In the genomic region with DNA sequence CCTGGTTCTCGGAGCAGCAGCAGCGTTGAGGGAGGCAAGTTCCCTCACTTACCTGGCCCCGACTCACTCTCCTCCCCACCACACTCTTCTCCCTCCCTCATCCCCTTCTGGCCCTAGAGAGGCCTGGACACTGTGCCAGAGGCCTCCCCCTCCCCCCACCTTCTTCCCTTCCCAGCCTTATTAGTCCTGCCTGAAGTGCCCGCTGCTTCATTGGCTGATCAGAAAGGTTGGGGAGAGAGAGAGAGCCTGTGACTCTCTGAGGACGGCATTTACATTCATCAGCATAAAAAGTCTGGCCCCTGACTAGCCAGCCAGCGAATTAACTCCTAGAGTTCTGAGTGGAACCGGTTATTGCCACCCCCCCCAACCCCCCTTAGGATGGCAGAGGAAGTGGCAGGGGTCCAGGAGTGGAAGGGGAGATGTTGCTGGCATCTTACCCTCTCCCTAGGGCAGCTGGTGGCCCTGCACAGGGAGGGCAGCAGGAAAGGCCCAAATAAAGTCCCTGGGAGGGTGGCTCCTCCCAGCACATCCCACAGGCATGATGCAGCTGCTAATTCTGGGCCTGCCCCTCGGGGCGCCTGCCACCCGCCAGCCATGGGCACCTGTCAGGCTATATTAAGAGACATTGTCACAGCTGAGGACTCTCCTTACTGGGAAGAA, we compare ENCODE assay signal across 10 mouse cellular contexts. TPM values are rescaled to one million over a fixed set of nuclear protein-coding genes. Genes with fewer than 3 reads are reported as not detected.
DNase-seq lines count a peak whose midpoint lies in the region; ATAC-seq and TF ChIP-seq lines count a peak whose summit lies in the region.
"Had no signal": no experiment of that assay in that cellular context is flagged by ENCODE, and none has a peak within 500 bp of the region (broad histone marks: within the 10 kb centered on the region; RNA-seq: fewer than 3 reads in every experiment).

No protein-coding gene starts in this region.

- no peak for TF ChIP-seq CTCF in C2C12 (IDR thresholded peaks at IDR 0.05; ENCODE audit: control insufficient read depth, insufficient read depth, insufficient read length)

- H3K36me3 ChIP-seq in C2C12 (ENCODE audit: control insufficient read depth, insufficient read depth) (no peaks in the 10 kb centered on the region), ES-E14 (ENCODE audit: control insufficient read depth, insufficient read depth, low read length, poor library complexity, severe bottlenecking) (peaks cover 14% of the 10 kb centered on the region; the same call in 1 of the 2 replicates)
- peaks cover 38% of the 10 kb centered on the region for H3K36me3 ChIP-seq in forebrain, embryonic 13.5 days (ENCODE audit: poor library complexity, severe bottlenecking)
- peaks cover 45% of the 10 kb centered on the region for H3K36me3 ChIP-seq in midbrain, embryonic 14.5 days (ENCODE audit: control insufficient read depth, insufficient read depth, low read length)

- no peak overlapping the region for H3K27ac ChIP-seq in ES-E14 (ENCODE audit: insufficient read depth, low read depth, low read length, poor library complexity, severe bottlenecking)
- peak overlapping the region; percentile 97 for H3K27ac ChIP-seq in forebrain, embryonic 13.5 days
- peak overlapping the region; percentile 81 for H3K27ac ChIP-seq in midbrain, embryonic 14.5 days (replicated peaks; ENCODE audit: low read depth, low read length)

- H3K79me3 ChIP-seq in C2C12 (ENCODE audit: low read depth) = no peaks in the 10 kb centered on the region

- in situ Hi-C loops in ES-E14 (cut with MboI; ENCODE audit: low sequenced_read_pairs in 2 of 2, unreplicated experiment in 2 of 2) = no loop called here

- peak overlapping the region; percentile 98 for H3K4me2 ChIP-seq in forebrain, embryonic 13.5 days
- H3K4me2 ChIP-seq in midbrain, embryonic 14.5 days (ENCODE audit: low read length) = peak overlapping the region; percentile 99

- no peaks in the 10 kb centered on the region for H3K79me2 ChIP-seq in C2C12 (ENCODE audit: control insufficient read depth, insufficient read depth)

- WGBS in forebrain, embryonic 13.5 days = 8% methylated on average over 10 of the region's 10 CpGs
- WGBS in midbrain, embryonic 14.5 days = 9% methylated on average over 10 of the region's 10 CpGs

- no peaks in the 10 kb centered on the region for H3K27me3 ChIP-seq in C2C12 (ENCODE audit: control insufficient read depth, insufficient read depth, insufficient read length)
- no peaks in the 10 kb centered on the region for H3K27me3 ChIP-seq in forebrain, embryonic 13.5 days
- H3K27me3 ChIP-seq in midbrain, embryonic 14.5 days (ENCODE audit: control insufficient read depth, insufficient read depth, low read length) = no peaks in the 10 kb centered on the region

- no peak for ATAC-seq in forebrain, embryonic 13.5 days
- ATAC-seq in midbrain, embryonic 14.5 days (ENCODE audit: low FRiP score, low TSS enrichment) = peak; percentile 21; the same call in 1 of the 2 replicates

- H3K4me1 ChIP-seq in ES-E14 (ENCODE audit: control insufficient read depth in 2 of 2, insufficient read depth in 2 of 2, low read length in 2 of 2, poor library complexity in 1 of 2) = peaks cover 6 to 19% of the 10 kb centered on the region in 2 experiments; a peak in 3 of 4 replicates
- H3K4me1 ChIP-seq in forebrain, embryonic 13.5 days = peaks cover 61% of the 10 kb centered on the region
- peaks cover 47% of the 10 kb centered on the region for H3K4me1 ChIP-seq in midbrain, embryonic 14.5 days (ENCODE audit: control insufficient read depth, insufficient read depth, low read length)

- intact Hi-C loops in heart, postnatal 10 days (cut with DNase I) = no loop called here

- H3K4me3 ChIP-seq in C2C12 (ENCODE audit: insufficient read depth, poor library complexity, severe bottlenecking) (no peak overlapping the region), ES-E14 (ENCODE audit: insufficient read depth in 1 of 2, low read depth in 1 of 2, low read length in 2 of 2, poor library complexity in 1 of 2, severe bottlenecking in 1 of 2) (0 out of 4 replicates have a peak overlapping the region, but pooled peaks of 1 of the 2 experiments have one; percentile 16)
- peak overlapping the region; percentile 69 for H3K4me3 ChIP-seq in forebrain, embryonic 13.5 days
- H3K4me3 ChIP-seq in midbrain, embryonic 14.5 days (replicated peaks; ENCODE audit: low read depth, low read length) = peak overlapping the region; percentile 83

- no peaks in the 10 kb centered on the region for H3K9me3 ChIP-seq in ES-E14 (ENCODE audit: control insufficient read depth, insufficient read depth, low read depth, low read length)
- H3K9me3 ChIP-seq in forebrain, embryonic 13.5 days (replicated peaks) = no peaks in the 10 kb centered on the region
- H3K9me3 ChIP-seq in midbrain, embryonic 14.5 days (ENCODE audit: control insufficient read depth, low read length) = no peaks in the 10 kb centered on the region

- DNase-seq in ES-E14 (ENCODE audit: low read depth, low spot score) = no peak
- DNase-seq in heart, postnatal 10 days = peak; percentile 84 to 89
- peak; percentile 78 for DNase-seq in midbrain, embryonic 14.5 days
- no peak for DNase-seq in T-cell, adult 2 months (ENCODE audit: low spot score)
- no peak for DNase-seq in spleen, postnatal 36 days (ENCODE audit: low spot score in 2 of 2)
- DNase-seq in c-Kit-positive CD71-positive TER-119-positive erythroid progenitor cells, embryonic 14.5 days (ENCODE audit: low spot score) = no peak

- H3ac ChIP-seq in C2C12 (ENCODE audit: control insufficient read depth, insufficient read length, low read depth) = no peak overlapping the region

- H3K9ac ChIP-seq in ES-E14 (ENCODE audit: insufficient read depth, low read depth, low read length, poor library complexity, severe bottlenecking) = peak overlapping the region; percentile 48; the same call in 1 of the 2 replicates
- H3K9ac ChIP-seq in forebrain, embryonic 13.5 days = peak overlapping the region; percentile 91
- H3K9ac ChIP-seq in midbrain, embryonic 14.5 days (replicated peaks; ENCODE audit: low read length) = peak overlapping the region; percentile 45; the same call in 1 of the 2 replicates

TF ChIP-seq in C2C12, 6 proteins besides CTCF, POLR2A, EP300 and RAD21:
- no peak for TF ChIP-seq MYOG (IDR thresholded peaks at IDR 0.05; ENCODE audit: control insufficient read depth, extremely low read depth, insufficient read length)
- TF ChIP-seq FOSL1 (IDR thresholded peaks at IDR 0.05; ENCODE audit: insufficient read depth, low read length, poor library complexity, severe bottlenecking) = no peak
- TF ChIP-seq USF1 (IDR thresholded peaks at IDR 0.05; ENCODE audit: low read depth) = no peak
- no peak for TF ChIP-seq CEBPB (IDR thresholded peaks at IDR 0.05; ENCODE audit: low read depth)
- no peak for TF ChIP-seq MAX (IDR thresholded peaks at IDR 0.05)
- TF ChIP-seq MYOD1 (IDR thresholded peaks at IDR 0.05; ENCODE audit: control insufficient read depth, insufficient read length, low read depth) = peak; percentile 86

TF ChIP-seq in ES-E14, 5 proteins besides CTCF, POLR2A, EP300 and RAD21:
- TF ChIP-seq HCFC1 (IDR thresholded peaks at IDR 0.05; ENCODE audit: borderline replicate concordance, insufficient read depth, low read length) (no peak), ZC3H11A (IDR thresholded peaks at IDR 0.05; ENCODE audit: borderline replicate concordance, low read depth, low read length) (no peak), ZNF384 (IDR thresholded peaks at IDR 0.05; ENCODE audit: low read depth, low read length) (no peak), CHD2 (IDR thresholded peaks at IDR 0.05; ENCODE audit: low read depth, low read length) (no peak), MAFK (IDR thresholded peaks at IDR 0.05; ENCODE audit: insufficient read depth, low read depth, low read length) (no peak)

RNA-seq across cellular contexts. Expression of a gene that starts 4.0 kb away (rescaled TPM):
- 5.3 TPM for polyA plus RNA-seq in C2C12 (2012; fragmentation: generic; extraction: Trizol)
- total RNA-seq in ES-E14 (2012; rRNA removed) = 11.8 and 13.3 TPM in 2 replicates
- 34.6 and 46.7 TPM in 2 replicates for polyA plus RNA-seq in forebrain, embryonic 13.5 days (2015; fragmentation: Nextera tagmentation; extraction: Ambion mirVana)
- 10 to 100 TPM; 61.8 to 68.9 TPM for total RNA-seq in heart, postnatal 10 days (2021)
- 45.0 and 88.7 TPM in 2 replicates for polyA plus RNA-seq in midbrain, embryonic 14.5 days (2014; fragmentation: Nextera tagmentation; extraction: Ambion mirVana)

RNA-seq across cellular contexts. Expression of a gene that starts 15.8 kb away (rescaled TPM):
- polyA plus RNA-seq in C2C12 (2012; fragmentation: generic; extraction: Trizol) = 0.48 TPM
- 0.58 and 0.74 TPM in 2 replicates for total RNA-seq in ES-E14 (2012; rRNA removed)
- 0.48 and 0.81 TPM in 2 replicates for polyA plus RNA-seq in forebrain, embryonic 13.5 days (2015; fragmentation: Nextera tagmentation; extraction: Ambion mirVana)
- total RNA-seq in heart, postnatal 10 days (2021) = not detected
- 0.38 and 0.80 TPM in 2 replicates for polyA plus RNA-seq in midbrain, embryonic 14.5 days (2014; fragmentation: Nextera tagmentation; extraction: Ambion mirVana)
- total RNA-seq: left cerebral cortex, adult 18-20 months had no signal
- polyA plus RNA-seq: spleen, adult 2 months had no signal

RNA-seq across cellular contexts. Expression of a gene that starts 37.1 kb away (rescaled TPM):
- not detected for polyA plus RNA-seq in C2C12 (2012; fragmentation: generic; extraction: Trizol)
- 0.04 TPM in 1 of 2 replicates, not detected in the other for total RNA-seq in ES-E14 (2012; rRNA removed)
- 8.2 and 10.3 TPM in 2 replicates for polyA plus RNA-seq in forebrain, embryonic 13.5 days (2015; fragmentation: Nextera tagmentation; extraction: Ambion mirVana)
- 1 to 10 TPM; 8.0 to 9.5 TPM for total RNA-seq in heart, postnatal 10 days (2021)
- polyA plus RNA-seq in midbrain, embryonic 14.5 days (2014; fragmentation: Nextera tagmentation; extraction: Ambion mirVana) = 33.2 and 33.9 TPM in 2 replicates

RNA-seq across cellular contexts. Expression of a gene that starts 46.7 kb away (rescaled TPM):
- 319 TPM for polyA plus RNA-seq in C2C12 (2012; fragmentation: generic; extraction: Trizol)
- 155 and 267 TPM in 2 replicates for total RNA-seq in ES-E14 (2012; rRNA removed)
- 545 and 570 TPM in 2 replicates for polyA plus RNA-seq in forebrain, embryonic 13.5 days (2015; fragmentation: Nextera tagmentation; extraction: Ambion mirVana)
- 100 to 1,000 TPM; 306 to 324 TPM for total RNA-seq in heart, postnatal 10 days (2021)
- 378 and 531 TPM in 2 replicates for polyA plus RNA-seq in midbrain, embryonic 14.5 days (2014; fragmentation: Nextera tagmentation; extraction: Ambion mirVana)

RNA-seq across cellular contexts. Expression of a gene that starts 56.7 kb away (rescaled TPM):
- polyA plus RNA-seq in C2C12 (2012; fragmentation: generic; extraction: Trizol) = 3.2 TPM
- total RNA-seq in ES-E14 (2012; rRNA removed) = 13.0 and 16.9 TPM in 2 replicates
- 22.9 and 23.5 TPM in 2 replicates for polyA plus RNA-seq in forebrain, embryonic 13.5 days (2015; fragmentation: Nextera tagmentation; extraction: Ambion mirVana)
- 1 to 10 TPM; 5.8 to 6.7 TPM for total RNA-seq in heart, postnatal 10 days (2021)
- 17.4 and 20.4 TPM in 2 replicates for polyA plus RNA-seq in midbrain, embryonic 14.5 days (2014; fragmentation: Nextera tagmentation; extraction: Ambion mirVana)

Comparison
In these comparisons a context has a peak if more than half of its experiments do, and no peak if none do; other contexts are left out.
1. DNase-seq: peak in heart, postnatal 10 days (2 of 2) and midbrain, embryonic 14.5 days (single experiment); none in ES-E14 (single experiment), T-cell, adult 2 months (single experiment), spleen, postnatal 36 days (0 of 2) and c-Kit-positive CD71-positive TER-119-positive erythroid progenitor cells, embryonic 14.5 days (single experiment).
2. Peak in every context shown above with its lines, with median percentiles within 50 percentile points of each other: H3K9ac ChIP-seq.